In the genomic region with DNA sequence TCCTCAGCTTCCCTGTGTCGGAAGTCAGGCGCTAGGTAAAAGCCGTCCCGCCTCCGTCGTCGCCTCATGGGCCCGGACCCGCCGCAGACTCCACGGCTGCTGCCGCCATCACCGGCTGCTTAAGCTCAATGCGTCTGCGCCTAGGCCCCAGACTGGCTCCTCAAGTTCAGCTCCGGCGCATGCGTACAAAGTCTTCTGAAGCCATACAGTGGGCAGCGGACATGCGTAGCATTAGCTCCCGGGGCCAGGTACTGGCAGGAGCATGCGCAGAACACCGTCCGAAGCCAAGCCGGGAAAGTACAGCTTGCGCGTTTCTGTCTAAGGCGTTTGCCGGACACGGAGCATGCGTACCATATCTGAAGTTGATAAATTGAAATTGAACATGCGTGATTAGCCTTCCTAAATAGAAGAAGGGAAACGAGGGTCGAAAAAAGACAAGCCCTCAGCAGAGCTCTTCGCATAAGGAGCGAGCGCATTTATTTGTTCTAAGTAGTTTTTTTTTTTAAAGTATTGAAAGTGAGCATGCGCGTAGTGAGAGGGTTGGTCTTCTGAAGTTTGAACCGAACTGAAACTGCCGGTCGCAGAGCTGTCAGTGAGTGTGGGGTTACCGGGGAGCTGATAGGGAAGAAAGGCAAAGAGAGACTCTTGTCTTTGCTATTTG, we compare ENCODE assay signal across 8 mouse cellular contexts. TPM values are rescaled to one million over a fixed set of nuclear protein-coding genes. Genes with fewer than 3 reads are reported as not detected.
DNase-seq lines count a peak whose midpoint lies in the region; ATAC-seq and TF ChIP-seq lines count a peak whose summit lies in the region.

A gene (minus strand): TSS at position 167 of the 661 bp plus-strand sequence.
A gene (plus strand): TSS at position 353 of the 661 bp plus-strand sequence.

- H3K27ac ChIP-seq in embryonic facial prominence, embryonic 14.5 days (replicated peaks; ENCODE audit: low read depth, low read length), result peak within 1 kb of the TSS; percentile 89
- H3K27ac ChIP-seq in heart, adult 2 months, result peak within 1 kb of the TSS; percentile 89
- H3K27ac ChIP-seq in limb, embryonic 13.5 days, result peak within 1 kb of the TSS; percentile 82
- peak within 1 kb of the TSS; percentile 83 for H3K27ac ChIP-seq in midbrain, embryonic 16.5 days (ENCODE audit: low read length)

- intact Hi-C loops in heart, adult 2 months (cut with DNase I), result loop anchor here (1.0 kb wide), 1 partner anchor 60 kb away; a partner anchor contains a TSS

- H3K4me3 ChIP-seq in embryonic facial prominence, embryonic 14.5 days (ENCODE audit: low read depth, low read length), result peak within 1 kb of the TSS; percentile 92
- peak within 1 kb of the TSS; percentile 83 for H3K4me3 ChIP-seq in heart, adult 2 months
- peak within 1 kb of the TSS; percentile 92 for H3K4me3 ChIP-seq in limb, embryonic 13.5 days
- peak within 1 kb of the TSS; percentile 98 for H3K4me3 ChIP-seq in midbrain, embryonic 16.5 days (ENCODE audit: low read depth, low read length)

- no peaks in the 10 kb centered on the region for H3K27me3 ChIP-seq in embryonic facial prominence, embryonic 14.5 days (replicated peaks; ENCODE audit: control insufficient read depth, insufficient read depth, low read length)
- no peaks in the 10 kb centered on the region for H3K27me3 ChIP-seq in heart, adult 2 months (ENCODE audit: control insufficient read depth, insufficient read depth, low read length)
- no peaks in the 10 kb centered on the region for H3K27me3 ChIP-seq in limb, embryonic 13.5 days
- no peaks in the 10 kb centered on the region for H3K27me3 ChIP-seq in midbrain, embryonic 16.5 days (ENCODE audit: control insufficient read depth, insufficient read depth, low read depth, low read length)

- H3K9me3 ChIP-seq in embryonic facial prominence, embryonic 14.5 days (ENCODE audit: control insufficient read depth, low read length), result no peaks in the 10 kb centered on the region
- no peaks in the 10 kb centered on the region for H3K9me3 ChIP-seq in limb, embryonic 13.5 days
- no peaks in the 10 kb centered on the region for H3K9me3 ChIP-seq in midbrain, embryonic 16.5 days (replicated peaks; ENCODE audit: control insufficient read depth, low read length, poor library complexity, severe bottlenecking)

- peaks cover 5% of the 10 kb centered on the region; the same call in 1 of the 2 replicates for H3K36me3 ChIP-seq in embryonic facial prominence, embryonic 14.5 days (ENCODE audit: control insufficient read depth, insufficient read depth, low read length)
- peaks cover 15% of the 10 kb centered on the region for H3K36me3 ChIP-seq in heart, adult 2 months (ENCODE audit: control insufficient read depth, insufficient read depth, low read length)
- peaks cover 10% of the 10 kb centered on the region for H3K36me3 ChIP-seq in limb, embryonic 13.5 days
- H3K36me3 ChIP-seq in midbrain, embryonic 16.5 days (ENCODE audit: control insufficient read depth, insufficient read depth, low read length), result no peaks in the 10 kb centered on the region

- under 1% methylated on average over 43 of the region's 43 CpGs for WGBS in embryonic facial prominence, embryonic 14.5 days
- WGBS in heart, adult 2 months, result under 1% methylated on average over 43 of the region's 43 CpGs
- under 1% methylated on average over 43 of the region's 43 CpGs for WGBS in limb, embryonic 13.5 days
- under 1% methylated on average over 43 of the region's 43 CpGs for WGBS in midbrain, embryonic 16.5 days

- TF ChIP-seq CTCF in heart, adult 2 months (IDR thresholded peaks at IDR 0.05), result no peak

- TF ChIP-seq EP300 in heart, adult 2 months (IDR thresholded peaks at IDR 0.05; ENCODE audit: insufficient read depth, low read depth, low read length), result 0 out of 2 replicates have a peak, but pooled peaks have one; percentile 46

- peak; percentile 98 for ATAC-seq in embryonic facial prominence, embryonic 14.5 days (ENCODE audit: low read depth)
- peak; percentile 98 for ATAC-seq in limb, embryonic 13.5 days (ENCODE audit: low FRiP score, low read depth)
- peak; percentile 99 for ATAC-seq in midbrain, embryonic 16.5 days

- peak within 1 kb of the TSS; percentile 95 for H3K9ac ChIP-seq in embryonic facial prominence, embryonic 14.5 days (ENCODE audit: low read depth, low read length)
- peak within 1 kb of the TSS; percentile 80 for H3K9ac ChIP-seq in heart, adult 2 months (ENCODE audit: low read depth, low read length)
- peak within 1 kb of the TSS; percentile 96 for H3K9ac ChIP-seq in limb, embryonic 13.5 days
- peak within 1 kb of the TSS; percentile 91 for H3K9ac ChIP-seq in midbrain, embryonic 16.5 days (ENCODE audit: low read depth, low read length)

- H3K4me1 ChIP-seq in embryonic facial prominence, embryonic 14.5 days (ENCODE audit: control insufficient read depth, insufficient read depth, low read length), result peaks cover 19% of the 10 kb centered on the region
- H3K4me1 ChIP-seq in heart, adult 2 months (ENCODE audit: control insufficient read depth, insufficient read depth, low read length), result peaks cover 3% of the 10 kb centered on the region
- peaks cover 27% of the 10 kb centered on the region for H3K4me1 ChIP-seq in limb, embryonic 13.5 days
- peaks cover 17% of the 10 kb centered on the region for H3K4me1 ChIP-seq in midbrain, embryonic 16.5 days (ENCODE audit: control insufficient read depth, insufficient read depth, low read length)

- H3K79me2 ChIP-seq in heart, adult 2 months (replicated peaks; ENCODE audit: control insufficient read depth, insufficient read depth, low read length), result peaks cover 3% of the 10 kb centered on the region; the same call in 1 of the 2 replicates

- H3K4me2 ChIP-seq in embryonic facial prominence, embryonic 14.5 days (ENCODE audit: low read depth, low read length), result peak within 1 kb of the TSS; percentile 81
- peak within 1 kb of the TSS; percentile 89 for H3K4me2 ChIP-seq in limb, embryonic 13.5 days (replicated peaks)
- peak within 1 kb of the TSS; percentile 72 for H3K4me2 ChIP-seq in midbrain, embryonic 16.5 days (ENCODE audit: low read length)

- TF ChIP-seq POLR2A in heart, adult 2 months (IDR thresholded peaks at IDR 0.05; ENCODE audit: insufficient read depth, low read depth, low read length), result peak; percentile 97

- DNase-seq in 3T3-L1 (ENCODE audit: low read depth, low spot score), result peak; percentile 100
- peak; percentile 95 to 98 for DNase-seq in adrenal gland, postnatal 4 days (ENCODE audit: low spot score in 2 of 2)
- peak; percentile 100 for DNase-seq in embryonic facial prominence, embryonic 14.5 days (ENCODE audit: low spot score)
- peak; percentile 96 to 99 for DNase-seq in heart, adult 2 months
- DNase-seq in kidney, adult 8-10 months, result peak; percentile 99
- DNase-seq in spleen, postnatal 10 days (ENCODE audit: low spot score in 2 of 2), result peak; percentile 97 to 100

RNA-seq across cellular contexts. Expression of the first gene that starts in this region (rescaled TPM):
- 10 to 100 TPM; 50.5 to 53.2 TPM for total RNA-seq in adrenal gland, postnatal 4 days (2021)
- 60.5 and 66.1 TPM in 2 replicates for polyA plus RNA-seq in embryonic facial prominence, embryonic 14.5 days (2014; fragmentation: Nextera tagmentation; extraction: Ambion mirVana)
- total RNA-seq in heart, adult 2 months (2021), result 10 to 100 TPM; 18.3 to 22.4 TPM
- 6.4 and 8.1 TPM in 2 replicates for polyA plus RNA-seq in heart, adult 2 months (2012; rRNA removed)
- 84.3 and 84.8 TPM in 2 replicates for polyA plus RNA-seq in limb, embryonic 13.5 days (2015; fragmentation: Nextera tagmentation; extraction: Ambion mirVana)
- 53.2 and 53.3 TPM in 2 replicates for polyA plus RNA-seq in midbrain, embryonic 16.5 days (2015; fragmentation: Nextera tagmentation; extraction: Ambion mirVana)

RNA-seq across cellular contexts. Expression of the second gene that starts in this region (rescaled TPM):
- total RNA-seq in adrenal gland, postnatal 4 days (2021), result 1 to 10 TPM; 6.3 to 7.5 TPM
- 10.8 and 12.7 TPM in 2 replicates for polyA plus RNA-seq in embryonic facial prominence, embryonic 14.5 days (2014; fragmentation: Nextera tagmentation; extraction: Ambion mirVana)
- 1 to 10 TPM; 5.7 to 6.2 TPM for total RNA-seq in heart, adult 2 months (2021)
- polyA plus RNA-seq in heart, adult 2 months (2012; rRNA removed), result 4.7 and 8.3 TPM in 2 replicates
- polyA plus RNA-seq in limb, embryonic 13.5 days (2015; fragmentation: Nextera tagmentation; extraction: Ambion mirVana), result 10.9 and 11.7 TPM in 2 replicates
- polyA plus RNA-seq in midbrain, embryonic 16.5 days (2015; fragmentation: Nextera tagmentation; extraction: Ambion mirVana), result 6.4 and 7.8 TPM in 2 replicates

Comparison
In these comparisons a context has a peak if more than half of its experiments do, and no peak if none do; other contexts are left out.
1. Peak in every context shown above with its lines: DNase-seq, ATAC-seq, H3K4me3 ChIP-seq and H3K27ac ChIP-seq.